Mouse (Mus musculus) myocyte (in vitro differentiated cells): ENCODE results near the gene Spata21. TPM values are rescaled to one million over a fixed set of nuclear protein-coding genes. Genes with fewer than 3 reads are reported as not detected.
"Not testable (repeated sequence)": the region's sequence is repeated elsewhere in the genome, so short reads cannot be mapped to it uniquely, and the experiment has no call there.

ENCODE experiments used
- H3K27me3 ChIP-seq: one replicate; pipeline ENCODE4 v1.6.1; 2011; ENCODE audit not compliant: control insufficient read depth, insufficient read depth, insufficient read length
- H3K36me3 ChIP-seq: one replicate; pipeline ENCODE4 v1.6.1; 2011; ENCODE audit not compliant: control insufficient read depth, insufficient read depth
- H3K4me2 ChIP-seq: one replicate; pipeline ENCODE4 v1.6.1; 2011; ENCODE audit warnings: low read depth, control low read depth
- H3K4me3 ChIP-seq: one replicate; pipeline ENCODE4 v1.5.1; 2011; ENCODE audit warnings: mild to moderate bottlenecking, control low read depth, moderate library complexity
- H3K79me2 ChIP-seq: one replicate; pipeline ENCODE4 v1.6.1; 2011; ENCODE audit not compliant: control insufficient read depth, insufficient read depth
- H3ac ChIP-seq: one replicate; pipeline ENCODE4 v1.6.1; 2011; ENCODE audit not compliant: control insufficient read depth, insufficient read length
- CEBPB ChIP-seq: IDR thresholded peaks from 2 replicates; pipeline ENCODE4 v1.6.1; 2011; ENCODE audit warnings: mild to moderate bottlenecking, moderate library complexity; ENCODE audit not compliant: poor library complexity, insufficient read depth, severe bottlenecking
- E2F4 ChIP-seq: IDR thresholded peaks from one replicate; pipeline ENCODE4 v1.6.1; 2011; ENCODE audit warnings: mild to moderate bottlenecking, control low read depth, moderate library complexity; ENCODE audit not compliant: insufficient read depth
- MAX ChIP-seq: IDR thresholded peaks from one replicate; pipeline ENCODE4 v1.6.1; 2011; ENCODE audit warnings: low read depth, mild to moderate bottlenecking, control low read depth
- MYOD1 ChIP-seq, 3 experiments: IDR thresholded peaks; one replicate each; pipeline ENCODE4 v1.6.1; 2011; ENCODE audit warnings: control low read depth in 2 of 3, low read depth in 2 of 3, mild to moderate bottlenecking in 2 of 3, moderate library complexity in 1 of 3; ENCODE audit not compliant: insufficient read length in 2 of 3, control insufficient read depth in 1 of 3
- MYOG ChIP-seq, 3 experiments: IDR thresholded peaks; one replicate each; pipeline ENCODE4 v1.6.1; 2011; ENCODE audit warnings: control low read depth in 2 of 3, low read depth in 2 of 3, mild to moderate bottlenecking in 2 of 3; ENCODE audit not compliant: insufficient read length in 2 of 3, control insufficient read depth in 1 of 3, insufficient read depth in 1 of 3
- POLR2A ChIP-seq: IDR thresholded peaks from one replicate; pipeline ENCODE4 v1.6.1; 2011; ENCODE audit warnings: low read depth, mild to moderate bottlenecking, control low read depth, moderate library complexity; ENCODE audit not compliant: insufficient read length
- POLR2AphosphoS2 ChIP-seq: IDR thresholded peaks from one replicate; pipeline ENCODE4 v1.6.1; 2011; ENCODE audit warnings: low read depth, control low read depth; ENCODE audit not compliant: insufficient read length
- REST ChIP-seq: IDR thresholded peaks from one replicate; pipeline ENCODE4 v1.6.1; 2011; ENCODE audit warnings: mild to moderate bottlenecking, control low read depth, moderate library complexity; ENCODE audit not compliant: insufficient read depth, insufficient read length
- SRF ChIP-seq: IDR thresholded peaks from one replicate; pipeline ENCODE4 v1.6.1; 2011; ENCODE audit warnings: low read depth; ENCODE audit not compliant: control insufficient read depth, insufficient read length
- TCF12 ChIP-seq: IDR thresholded peaks from one replicate; pipeline ENCODE4 v1.6.1; 2011; ENCODE audit warnings: mild to moderate bottlenecking, control low read depth; ENCODE audit not compliant: poor library complexity, insufficient read depth, severe bottlenecking
- TCF3 ChIP-seq: IDR thresholded peaks from one replicate; pipeline ENCODE4 v1.6.1; 2011; ENCODE audit warnings: low read depth, control low read depth; ENCODE audit not compliant: insufficient read length
- USF1 ChIP-seq: IDR thresholded peaks from one replicate; pipeline ENCODE4 v1.6.1; 2011; ENCODE audit warnings: low read depth, mild to moderate bottlenecking, control low read depth, moderate library complexity
- polyA plus RNA-seq: library from polyadenylated mRNA; unstranded; fragments of >200 nt; fragmentation: generic; extraction: Trizol; gene quantifications from one replicate; pipeline ENCODE4 v1.2.1, GENCODE M21; 2012; ENCODE audit warnings: missing spikeins

The Spata21 gene
- polyA plus RNA-seq, 1 experiment = not detected

- Histone ChIP-seq H3K4me2 (no peak overlapping the region), H3ac (no peak overlapping the region), H3K79me2 (peaks cover 92% of the 10 kb centered on the region), H3K36me3 (no peaks in the 10 kb centered on the region), H3K27me3 (no peaks in the 10 kb centered on the region), H3K4me3 (no peak overlapping the region)
- TF ChIP-seq SRF (no peak), USF1 (no peak), TCF12 (no peak), CEBPB (no peak), TCF3 (no peak), MYOD1 (IDR thresholded peaks at IDR 0.05; ENCODE audit: control insufficient read depth in 1 of 3, insufficient read length in 2 of 3, low read depth in 2 of 3) (no peak), POLR2AphosphoS2 (no peak), POLR2A (no peak), MYOG (IDR thresholded peaks at IDR 0.05; ENCODE audit: control insufficient read depth in 1 of 3, insufficient read depth in 1 of 3, insufficient read length in 2 of 3, low read depth in 2 of 3) (no peak), REST (no peak), MAX (no peak), E2F4 (no peak)
These were observed 46.8 kb downstream of the Spata21 start for GRCm38 (mm10) chr4:141134751-141135530.

GRCm38 (mm10) chr4:141136126-141136525 lies 48.0 kb downstream of the Spata21 start:
- Histone ChIP-seq H3K4me3 (no peak overlapping the region), H3K36me3 (no peaks in the 10 kb centered on the region), H3K4me2 (no peak overlapping the region), H3K27me3 (no peaks in the 10 kb centered on the region), H3K79me2 (peaks cover 80% of the 10 kb centered on the region), H3ac (no peak overlapping the region)
- TF ChIP-seq TCF3 (no peak), TCF12 (no peak), MYOD1 (IDR thresholded peaks at IDR 0.05; ENCODE audit: control insufficient read depth in 1 of 3, insufficient read length in 2 of 3, low read depth in 2 of 3) (no peak), POLR2A (no peak), USF1 (no peak), CEBPB (no peak), SRF (no peak), POLR2AphosphoS2 (no peak), MAX (no peak), E2F4 (no peak), MYOG (IDR thresholded peaks at IDR 0.05; ENCODE audit: control insufficient read depth in 1 of 3, insufficient read depth in 1 of 3, insufficient read length in 2 of 3, low read depth in 2 of 3) (no peak)

DNA sequence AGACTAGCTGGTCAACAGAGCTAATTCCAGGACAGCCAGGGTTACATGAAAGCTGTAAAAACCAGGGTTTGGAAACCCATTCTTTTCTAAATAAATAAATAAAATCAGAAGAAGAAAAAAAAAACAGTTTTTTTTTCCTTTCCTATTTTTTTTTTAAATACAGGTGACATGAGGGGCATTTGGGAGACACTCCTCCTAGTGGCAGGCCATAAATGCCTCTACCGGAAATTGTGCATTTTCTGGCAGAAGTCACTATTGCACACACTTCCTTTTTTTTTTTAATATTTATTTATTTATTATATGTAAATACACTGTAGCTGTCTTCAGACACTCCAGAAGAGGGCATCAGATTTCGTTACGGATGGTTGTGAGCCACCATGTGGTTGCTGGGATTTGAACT lies 49.6 kb downstream of the Spata21 start:
- H3K27me3 ChIP-seq, H3ac ChIP-seq, H3K36me3 ChIP-seq: not testable (repeated sequence)
- Histone ChIP-seq H3K4me2 (peak overlapping the region; percentile 95), H3K79me2 (peaks cover 64% of the 10 kb centered on the region), H3K4me3 (peak overlapping the region; percentile 65)

DNA sequence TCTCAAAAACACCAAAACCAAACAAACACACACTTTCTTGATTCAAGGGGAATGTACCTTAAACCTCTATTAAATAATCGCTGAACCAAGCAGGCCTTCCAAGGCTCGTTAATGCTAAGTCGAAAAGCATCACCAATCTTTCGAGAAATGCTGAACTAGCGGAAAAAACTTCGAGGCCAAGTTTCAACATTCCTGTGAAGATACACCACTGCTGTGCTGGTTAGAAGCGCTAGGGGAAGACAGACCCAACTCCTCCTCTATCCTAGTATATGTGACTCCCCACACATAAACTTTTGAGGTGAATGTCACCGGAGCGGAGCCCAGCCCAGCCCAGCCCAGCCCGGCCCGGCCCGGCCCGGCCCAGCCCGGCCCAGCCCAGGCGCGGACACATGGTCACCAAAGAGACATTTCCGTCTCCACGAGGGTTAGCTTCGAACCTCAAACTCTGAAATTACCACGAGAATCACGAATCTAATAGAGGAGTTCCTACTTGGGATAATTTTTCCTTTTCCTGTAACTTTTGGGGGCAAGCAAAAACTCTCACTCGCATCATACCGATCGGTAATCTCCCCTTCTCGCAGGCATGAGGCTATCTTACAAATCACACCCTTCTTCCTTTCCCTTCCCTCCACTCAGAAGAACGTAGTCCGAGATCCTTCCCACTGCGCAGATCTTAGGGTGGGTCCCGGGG lies 50.4 kb downstream of the Spata21 start:
- Histone ChIP-seq H3ac (peak overlapping the region; percentile 72), H3K79me2 (peaks cover 56% of the 10 kb centered on the region), H3K4me3 (peak overlapping the region; percentile 65), H3K4me2 (peak overlapping the region; percentile 95), H3K36me3 (no peaks in the 10 kb centered on the region), H3K27me3 (no peaks in the 10 kb centered on the region)
- TF ChIP-seq TCF3 (no peak), POLR2A (no peak), MYOG (IDR thresholded peaks at IDR 0.05; ENCODE audit: control insufficient read depth in 1 of 3, insufficient read depth in 1 of 3, insufficient read length in 2 of 3, low read depth in 2 of 3) (no peak), SRF (no peak), MYOD1 (IDR thresholded peaks at IDR 0.05; ENCODE audit: control insufficient read depth in 1 of 3, insufficient read length in 2 of 3, low read depth in 2 of 3) (no peak), POLR2AphosphoS2 (no peak), CEBPB (no peak)
